Mouse (Mus musculus): ENCODE measurements around the gene Slc25a35.

GRCm38 (mm10) chr11:68954408-68954807 is 13.5 kb upstream of the Slc25a35 start:
- TF ChIP-seq TAL1 (IDR thresholded peaks at IDR 0.05; ENCODE audit: low read length) = no peak
- TF ChIP-seq GATA1 (IDR thresholded peaks at IDR 0.05; ENCODE audit: low read length) = no peak

Data from erythroblast, embryonic 14.5 days (primary cell).